Mouse (Mus musculus) heart, adult 2 months (tissue): ENCODE data around the gene Pnpo. TPM values are rescaled to one million over a fixed set of nuclear protein-coding genes. Genes with fewer than 3 reads are reported as not detected.

Experiments used
- DNase-seq, 2 experiments: peaks; one replicate each; pipeline ENCODE4 v3.0.0; 2021
- H3K27ac ChIP-seq: fragments of 200-600 bp; 2 replicates; pipeline ENCODE4 v1.8.1; 2022
- H3K27me3 ChIP-seq: fragments of 200-500 bp; 2 replicates; pipeline ENCODE4 v1.6.1; 2012; ENCODE audit warnings: mild to moderate bottlenecking, low read length, inconsistent platforms, mixed read lengths; ENCODE audit not compliant: control insufficient read depth, insufficient read depth
- H3K36me3 ChIP-seq: fragments of 200-500 bp; 2 replicates; pipeline ENCODE4 v1.6.1; 2012; ENCODE audit warnings: low read length, inconsistent platforms; ENCODE audit not compliant: control insufficient read depth, insufficient read depth
- H3K4me1 ChIP-seq: fragments of 200-500 bp; 2 replicates; pipeline ENCODE4 v1.6.1; 2011; ENCODE audit warnings: low read length; ENCODE audit not compliant: control insufficient read depth, insufficient read depth
- H3K4me3 ChIP-seq: fragments of 200-600 bp; 2 replicates; pipeline ENCODE4 v1.8.1; 2022
- H3K79me2 ChIP-seq: fragments of 200-500 bp; replicated peaks from 2 replicates; pipeline ENCODE4 v1.6.1; 2012; ENCODE audit warnings: mild to moderate bottlenecking, inconsistent platforms, low read length, moderate library complexity, mixed read lengths; ENCODE audit not compliant: control insufficient read depth, insufficient read depth
- H3K9ac ChIP-seq: fragments of 200-500 bp; 2 replicates; pipeline ENCODE4 v1.6.1; 2012; ENCODE audit warnings: low read depth, mild to moderate bottlenecking, control low read depth, inconsistent platforms, low read length, mixed read lengths
- CTCF ChIP-seq: fragments of 200-600 bp; IDR thresholded peaks from 2 replicates; pipeline ENCODE4 v1.8.1; 2022; ENCODE audit warnings: antibody characterized with exemption, mild to moderate bottlenecking, moderate library complexity
- EP300 ChIP-seq: fragments of 200-500 bp; IDR thresholded peaks from 2 replicates; pipeline ENCODE4 v1.6.1; 2011; ENCODE audit warnings: low read depth, low read length, control low read depth; ENCODE audit not compliant: insufficient read depth
- POLR2A ChIP-seq: fragments of 200-500 bp; IDR thresholded peaks from 2 replicates; pipeline ENCODE4 v1.6.1; 2011; ENCODE audit warnings: mild to moderate bottlenecking, low read depth, low read length, control low read depth; ENCODE audit not compliant: insufficient read depth
- WGBS: fragments of 180-500 bp; shearing (Covaris S2); methylation state at CpG from one replicate; pipeline ENCODE4 v1.1.7; 2018; 5-methylcytosine and 5-hydroxymethylcytosine counted together
- intact Hi-C: fragments of 180-260 bp; cut with DNase I; formaldehyde crosslinking; loops from one replicate; pipeline ENCODE4 v1.15.1; 2025
- polyA plus RNA-seq: library from polyadenylated mRNA; depleted of rRNA; stranded (reverse); fragments of >200 nt; gene quantifications from 2 replicates; pipeline ENCODE4 v1.2.3, GENCODE M21; 2012
- total RNA-seq, 2 experiments: library from RNA; stranded (reverse); gene quantifications; 2 replicates each; pipeline ENCODE4 v1.2.3; 2021

The Pnpo gene
- total and polyA plus RNA-seq, 3 experiments, result 12.9 to 22.0 (median 13.0) TPM

DNA sequence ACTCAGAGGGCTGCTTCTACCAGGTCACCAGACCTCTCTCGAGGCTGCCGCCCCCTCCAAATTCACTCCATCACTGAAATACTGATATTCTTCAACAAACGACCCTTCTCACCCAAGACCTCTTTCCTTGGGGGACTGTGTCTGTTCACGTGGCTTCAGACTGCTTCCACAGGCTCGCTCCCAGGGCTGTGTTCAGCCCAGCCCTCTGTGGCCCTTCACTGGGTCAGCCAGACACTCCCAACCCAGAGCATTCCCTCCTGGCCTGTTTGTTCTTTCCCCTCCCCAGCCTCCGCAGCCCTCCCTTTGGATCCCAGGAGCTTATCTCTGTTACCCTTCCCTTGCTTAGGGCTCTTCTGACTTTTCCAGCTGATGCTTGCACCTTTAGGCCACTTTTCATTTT is 24.7 kb upstream of the Pnpo start:
- Histone ChIP-seq H3K36me3 (peaks cover 6% of the 10 kb centered on the region), H3K27me3 (no peaks in the 10 kb centered on the region), H3K27ac (peak overlapping the region; percentile 94), H3K79me2 (no peaks in the 10 kb centered on the region), H3K4me3 (no peak overlapping the region; the same call in 1 of the 2 replicates), H3K4me1 (peaks cover 45% of the 10 kb centered on the region), H3K9ac (peak overlapping the region; percentile 51)
- TF ChIP-seq EP300, result no peak
- no peak for TF ChIP-seq POLR2A
- TF ChIP-seq CTCF, result no peak
- DNase-seq, result peak; percentile 62 to 67
- intact Hi-C loops, result loop anchor here (5.0 kb wide), 1 partner anchor 141 kb away; the partner anchor contains the start of gene Nfe2l1
- 30% methylated on average over 6 of the region's 6 CpGs for WGBS

- Histone ChIP-seq H3K27ac (peak overlapping the region; percentile 94), H3K4me1 (peaks cover 42% of the 10 kb centered on the region), H3K79me2 (no peaks in the 10 kb centered on the region), H3K27me3 (no peaks in the 10 kb centered on the region), H3K4me3 (peak overlapping the region; percentile 41), H3K36me3 (peaks cover 6% of the 10 kb centered on the region), H3K9ac (peak overlapping the region; percentile 51)
- TF ChIP-seq CTCF (no peak), EP300 (no peak), POLR2A (no peak)
- DNase-seq, result no peak
- WGBS, result 36% methylated on average over 11 of the region's 11 CpGs
- intact Hi-C loops, result loop anchor here (5.0 kb wide), 1 partner anchor 140 kb away; the partner anchor contains the start of gene Nfe2l1
Measured at GRCm38 (mm10) chr11:96967544-96968269, 23.9 kb upstream of the Pnpo start.

DNA sequence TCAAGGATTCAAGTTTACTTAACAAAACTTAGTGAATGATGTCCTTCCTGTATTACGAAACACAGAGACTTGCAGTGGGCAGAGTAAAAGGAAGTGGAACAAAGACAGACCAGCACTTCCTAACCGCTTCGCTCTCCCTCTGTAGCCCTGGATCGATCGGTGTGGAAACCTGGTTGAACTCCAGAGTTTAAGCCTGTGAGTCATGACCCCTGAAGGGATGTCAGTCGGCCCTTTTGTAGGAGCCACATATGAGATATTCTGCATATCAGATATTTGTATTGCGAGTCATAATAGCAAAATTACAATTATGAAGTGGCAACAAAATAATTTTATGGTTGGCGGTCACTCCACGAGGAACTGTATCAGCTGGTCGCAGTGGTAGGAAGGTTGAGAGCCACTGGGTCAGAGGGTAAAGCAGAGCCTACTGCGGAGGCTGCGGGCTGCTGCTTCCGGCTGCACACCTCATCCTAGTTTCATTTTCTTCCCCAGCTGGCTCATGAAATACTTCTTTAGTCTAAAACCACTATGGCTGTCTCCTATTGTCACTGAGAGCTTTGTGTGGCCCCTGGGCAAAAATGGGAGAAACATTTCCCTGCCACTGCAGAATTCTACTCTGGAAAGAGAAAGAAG is 23.2 kb upstream of the Pnpo start:
- H3K4me1 ChIP-seq, result peaks cover 37% of the 10 kb centered on the region
- H3K27me3 ChIP-seq, result no peaks in the 10 kb centered on the region
- peaks cover 6% of the 10 kb centered on the region for H3K36me3 ChIP-seq
- no peaks in the 10 kb centered on the region for H3K79me2 ChIP-seq
- TF ChIP-seq CTCF (no peak), POLR2A (peak; percentile 73)
- 25% methylated on average over 13 of the region's 13 CpGs for WGBS
- intact Hi-C loops, result loop anchor here (5.0 kb wide), 1 partner anchor 140 kb away; the partner anchor contains the start of gene Nfe2l1
- H3K4me3 ChIP-seq, result peak overlapping the region; percentile 41
- H3K9ac ChIP-seq, result peak overlapping the region; percentile 35
- peak; percentile 54 to 60 for DNase-seq
- peak overlapping the region; percentile 94 for H3K27ac ChIP-seq

DNA sequence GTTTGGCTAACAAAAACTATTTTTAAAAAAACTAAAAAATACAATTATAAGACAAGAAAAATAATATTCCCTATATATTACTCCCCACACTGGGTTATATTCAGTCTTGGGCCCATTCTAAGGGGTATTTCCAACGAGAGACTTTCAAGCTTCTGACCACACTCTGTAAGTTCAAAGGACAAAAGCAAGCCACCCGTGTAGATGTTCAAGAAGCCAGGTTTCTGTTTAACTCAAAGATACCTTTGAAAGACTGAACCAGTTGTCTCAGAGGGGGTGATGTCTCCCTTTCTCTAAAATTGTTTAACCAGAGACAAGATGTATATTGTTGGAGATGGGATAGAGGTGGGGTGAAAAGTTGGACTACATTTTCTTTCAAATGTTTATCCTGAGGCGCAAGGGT is 22.4 kb upstream of the Pnpo start:
- Histone ChIP-seq H3K27me3 (no peaks in the 10 kb centered on the region), H3K79me2 (no peaks in the 10 kb centered on the region), H3K4me1 (peaks cover 31% of the 10 kb centered on the region), H3K9ac (no peak overlapping the region), H3K27ac (peak overlapping the region; percentile 94; the same call in 1 of the 2 replicates), H3K4me3 (no peak overlapping the region), H3K36me3 (peaks cover 6% of the 10 kb centered on the region)
- WGBS, result 91% methylated on average over 3 of the region's 3 CpGs
- intact Hi-C loops, result loop anchor here (5.0 kb wide), 1 partner anchor 139 kb away; the partner anchor contains the start of gene Nfe2l1
- TF ChIP-seq EP300 (no peak), POLR2A (no peak), CTCF (no peak)
- DNase-seq, result no peak

- Histone ChIP-seq H3K79me2 (no peaks in the 10 kb centered on the region), H3K27me3 (no peaks in the 10 kb centered on the region), H3K4me1 (peaks cover 12% of the 10 kb centered on the region), H3K4me3 (no peak overlapping the region), H3K9ac (no peak overlapping the region), H3K27ac (no peak overlapping the region; the same call in 1 of the 2 replicates), H3K36me3 (no peaks in the 10 kb centered on the region; the same call in 1 of the 2 replicates)
- intact Hi-C loops, result loop anchor here (1.0 to 5.0 kb wide), 3 partner anchors 19 to 101 kb away; no protein-coding TSS in a partner anchor
- 11% methylated on average over 8 of the region's 8 CpGs for WGBS
- DNase-seq, result peak; percentile 86 to 88
- TF ChIP-seq POLR2A (no peak), CTCF (peak; percentile 92), EP300 (peak; percentile 65; the same call in 1 of the 2 replicates)
Measured at GRCm38 (mm10) chr11:96963580-96963979, 19.8 kb upstream of the Pnpo start.
